Mouse (Mus musculus) embryonic fibroblast, embryonic 13.5 days (primary cell): ENCODE data around the gene Pcsk6.

Experiments used
- CTCF ChIP-seq: IDR thresholded peaks from 2 replicates; pipeline ENCODE4 v1.5.1; 2011; ENCODE audit warnings: mild to moderate bottlenecking, control low read depth, low read length, moderate library complexity, borderline replicate concordance; ENCODE audit not compliant: insufficient read depth
- POLR2A ChIP-seq: IDR thresholded peaks from 2 replicates; pipeline ENCODE4 v1.6.1; 2011; ENCODE audit warnings: low read depth, mild to moderate bottlenecking, control low read depth, low read length, moderate library complexity

GRCm38 (mm10) chr7:65881290-65881688 lies 19.8 kb downstream of the Pcsk6 start:
- TF ChIP-seq POLR2A (no peak), CTCF (no peak)
